Mouse (Mus musculus) heart, embryonic 16.5 days (tissue): ENCODE results near the gene Plekha7. TPM values are rescaled to one million over a fixed set of nuclear protein-coding genes. Genes with fewer than 3 reads are reported as not detected.
A peak's percentile ranks its signal among the peaks of the same experiment; 100 is the strongest.

Source experiments
- ATAC-seq: fragments of 200-750 bp; cut with Nextera tagmentation; replicated peaks from 2 replicates; pipeline ENCODE4 v1.8.0; 2017; ENCODE audit warnings: moderate number of reproducible peaks; ENCODE audit not compliant: insufficient read depth, low FRiP score; ENCODE audit errors: extremely low read depth
- H3K27ac ChIP-seq: fragments of 300-500 bp; sonication (generic); 2 replicates; pipeline ENCODE4 v1.5.1; 2014; ENCODE audit warnings: mild to moderate bottlenecking, low read length, control low read depth, moderate library complexity
- H3K27me3 ChIP-seq: fragments of 300-500 bp; sonication (generic); 2 replicates; pipeline ENCODE4 v1.6.1; 2014; ENCODE audit warnings: low read length, mixed read lengths; ENCODE audit not compliant: control insufficient read depth, insufficient read depth
- H3K36me3 ChIP-seq: fragments of 300-500 bp; sonication (generic); 2 replicates; pipeline ENCODE4 v1.6.1; 2014; ENCODE audit not compliant: control insufficient read depth, insufficient read depth
- H3K4me1 ChIP-seq: fragments of 300-500 bp; sonication (generic); 2 replicates; pipeline ENCODE4 v1.6.1; 2014; ENCODE audit warnings: low read length, mixed read lengths; ENCODE audit not compliant: control insufficient read depth, insufficient read depth
- H3K4me2 ChIP-seq: fragments of 300-500 bp; sonication (generic); 2 replicates; pipeline ENCODE4 v1.6.1; 2014; ENCODE audit warnings: low read depth, mild to moderate bottlenecking, control low read depth, low read length
- H3K4me3 ChIP-seq: fragments of 300-500 bp; sonication (generic); 2 replicates; pipeline ENCODE4 v1.5.1; 2014; ENCODE audit warnings: mild to moderate bottlenecking, control low read depth, low read length
- H3K9ac ChIP-seq: fragments of 300-500 bp; sonication (generic); 2 replicates; pipeline ENCODE4 v1.6.1; 2014; ENCODE audit warnings: low read length, control low read depth
- H3K9me3 ChIP-seq: fragments of 300-500 bp; sonication (generic); replicated peaks from 2 replicates; pipeline ENCODE4 v1.6.1; 2016; ENCODE audit warnings: low read length; ENCODE audit not compliant: control insufficient read depth
- WGBS: fragments of 180-500 bp; shearing (Covaris S2); extraction: QIAGEN DNeasy Blood & Tissue Kit; methylation state at CpG from one replicate; pipeline ENCODE4 v1.1.7; 2014; 5-methylcytosine and 5-hydroxymethylcytosine counted together
- polyA plus RNA-seq: library from polyadenylated mRNA; unstranded; fragments of >200 nt; fragmentation: Nextera tagmentation; extraction: Ambion mirVana; gene quantifications from 2 replicates; pipeline ENCODE4 v1.2.1, GENCODE M21; 2015

The Plekha7 gene
- polyA plus RNA-seq, 1 experiment from 2014 or later: 44.5 TPM

DNA sequence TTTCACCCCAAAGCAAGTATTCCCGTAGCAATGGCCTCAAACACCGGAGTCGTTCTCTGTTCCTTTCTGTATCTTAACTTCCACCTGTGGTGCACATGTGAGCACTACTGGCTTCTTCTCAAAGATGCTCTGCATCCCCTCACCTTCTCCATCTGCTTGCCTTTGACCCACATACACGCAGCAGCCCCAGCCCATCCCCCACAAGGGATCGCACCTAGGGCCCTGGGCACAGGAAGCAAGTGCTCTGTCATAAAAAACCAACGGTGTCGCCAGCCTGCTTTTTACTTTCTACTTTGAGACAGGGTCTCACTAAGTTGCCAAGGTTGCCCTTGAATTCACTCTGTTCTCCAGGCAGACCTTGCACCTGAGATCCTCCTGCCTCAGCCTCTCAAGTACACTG lies 113.2 kb downstream of the Plekha7 start:
- Histone ChIP-seq H3K9me3 (no peaks in the 10 kb centered on the region), H3K4me2 (no peak overlapping the region), H3K27ac (peak overlapping the region; percentile 59), H3K4me3 (no peak overlapping the region), H3K36me3 (no peaks in the 10 kb centered on the region), H3K9ac (no peak overlapping the region), H3K4me1 (peaks cover 92% of the 10 kb centered on the region), H3K27me3 (no peaks in the 10 kb centered on the region)
- 76% methylated on average over 7 of the region's 7 CpGs for WGBS
- ATAC-seq: no peak

DNA sequence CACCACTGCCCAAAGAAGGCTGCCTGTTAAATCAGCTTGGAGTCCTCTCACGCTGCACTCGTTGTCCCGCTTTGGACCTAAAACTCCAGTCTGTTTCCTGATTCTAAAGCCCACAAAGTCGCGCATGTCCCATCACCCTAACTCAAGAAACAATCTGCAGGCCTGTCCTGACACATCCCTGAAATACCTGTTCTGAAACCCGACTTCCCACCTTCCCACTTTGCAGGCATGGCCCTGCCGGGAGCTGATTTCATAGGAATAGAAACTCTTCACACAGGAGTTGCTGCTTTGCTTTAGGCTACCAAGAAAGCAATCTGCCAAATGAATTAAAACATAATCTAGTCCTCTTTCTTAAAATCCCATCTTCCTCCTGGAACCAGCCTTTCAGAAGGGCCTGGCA lies 115.2 kb downstream of the Plekha7 start:
- no peaks in the 10 kb centered on the region for H3K27me3 ChIP-seq
- no peak overlapping the region for H3K4me2 ChIP-seq
- H3K4me1 ChIP-seq: peaks cover 90% of the 10 kb centered on the region
- no peak overlapping the region for H3K4me3 ChIP-seq
- 0 out of 2 replicates have a peak, but pooled peaks cover 2% of the 10 kb centered on the region for H3K36me3 ChIP-seq
- ATAC-seq: no peak
- 70% methylated on average over 7 of the region's 7 CpGs for WGBS
- H3K9me3 ChIP-seq: no peaks in the 10 kb centered on the region
- peak overlapping the region; percentile 38 for H3K9ac ChIP-seq
- peak overlapping the region; percentile 85 for H3K27ac ChIP-seq

DNA sequence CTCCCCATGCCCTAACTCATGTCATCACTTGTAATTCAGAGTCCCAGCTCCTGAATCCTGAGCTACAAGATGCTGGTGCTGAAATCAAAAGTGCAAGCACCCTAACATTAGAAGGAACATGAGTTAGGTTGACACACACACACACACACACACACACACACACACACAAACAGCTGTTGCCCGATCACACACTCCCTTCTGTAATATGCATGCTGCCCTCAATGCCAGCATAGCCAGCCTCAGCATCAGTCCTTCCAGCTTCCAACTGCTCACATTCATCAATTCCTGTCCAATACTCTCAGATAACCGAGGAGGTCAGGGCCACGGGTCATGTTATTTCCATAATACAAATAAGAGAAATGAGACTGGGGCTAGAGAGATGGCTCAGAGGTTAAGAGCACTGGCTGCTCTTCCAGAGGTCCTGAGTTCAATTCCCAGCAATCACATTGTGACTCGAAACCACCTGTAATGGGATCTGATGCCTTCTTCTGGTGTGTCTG lies 116.0 kb downstream of the Plekha7 start:
- Histone ChIP-seq H3K9ac (no peak overlapping the region; the same call in 1 of the 2 replicates), H3K9me3 (no peaks in the 10 kb centered on the region), H3K4me3 (no peak overlapping the region), H3K27ac (peak overlapping the region; percentile 90), H3K27me3 (no peaks in the 10 kb centered on the region), H3K4me2 (no peak overlapping the region), H3K4me1 (peaks cover 89% of the 10 kb centered on the region), H3K36me3 (0 out of 2 replicates have a peak, but pooled peaks cover 4% of the 10 kb centered on the region)
- ATAC-seq: no peak
- 53% methylated on average over 4 of the region's 4 CpGs for WGBS

DNA sequence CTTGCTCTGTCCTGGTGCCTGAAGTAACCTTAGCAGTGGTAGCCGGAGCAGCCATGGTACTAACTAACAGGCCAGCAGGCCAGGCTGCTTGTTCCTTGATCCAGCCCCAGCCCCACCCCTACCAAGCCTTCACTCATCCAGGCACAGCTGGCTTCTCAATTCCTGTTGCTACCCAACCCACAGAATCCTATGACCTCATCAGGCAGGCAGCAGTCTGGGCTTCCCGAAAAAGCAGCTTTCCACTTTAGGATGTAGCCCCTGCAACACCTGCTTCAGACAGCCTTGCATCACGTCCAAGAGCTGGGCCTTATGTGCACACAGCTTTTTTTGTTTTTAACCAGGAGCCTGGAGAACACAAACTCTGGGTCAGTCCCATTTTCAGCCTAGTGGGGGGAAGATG lies 117.0 kb downstream of the Plekha7 start:
- WGBS: 15% methylated on average over 3 of the region's 3 CpGs
- Histone ChIP-seq H3K27me3 (no peaks in the 10 kb centered on the region), H3K4me3 (no peak overlapping the region), H3K4me1 (peaks cover 89% of the 10 kb centered on the region), H3K27ac (peak overlapping the region; percentile 90), H3K4me2 (peak overlapping the region; percentile 34; the same call in 1 of the 2 replicates), H3K36me3 (0 out of 2 replicates have a peak, but pooled peaks cover 4% of the 10 kb centered on the region), H3K9ac (peak overlapping the region; percentile 30), H3K9me3 (no peaks in the 10 kb centered on the region)
- ATAC-seq: peak; percentile 75

DNA sequence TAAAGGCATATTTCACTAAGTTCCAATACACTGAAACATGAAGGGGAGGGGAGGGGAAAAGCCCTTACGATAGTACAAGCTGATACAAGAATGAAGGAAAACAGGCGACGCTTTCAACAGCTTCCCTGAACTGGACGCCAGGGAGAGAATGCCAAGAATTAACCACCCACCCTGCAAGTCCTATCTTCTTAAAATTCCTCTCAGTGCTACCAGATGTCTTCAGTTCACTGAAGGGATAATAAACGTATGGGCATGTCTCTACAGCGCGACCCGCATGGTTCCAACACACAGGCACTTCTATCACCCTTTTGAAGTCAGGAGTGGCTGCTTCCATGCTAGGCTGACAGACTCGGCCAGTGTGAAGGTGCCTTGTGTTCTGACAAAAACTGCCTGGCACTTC lies 118.5 kb downstream of the Plekha7 start:
- peaks cover 89% of the 10 kb centered on the region for H3K4me1 ChIP-seq
- peak; percentile 30 for ATAC-seq
- 16% methylated on average over 9 of the region's 9 CpGs for WGBS
- no peaks in the 10 kb centered on the region for H3K9me3 ChIP-seq
- H3K9ac ChIP-seq: peak overlapping the region; percentile 26; the same call in 1 of the 2 replicates
- peak overlapping the region; percentile 26; the same call in 1 of the 2 replicates for H3K4me2 ChIP-seq
- H3K27me3 ChIP-seq: no peaks in the 10 kb centered on the region
- peak overlapping the region; percentile 76 for H3K27ac ChIP-seq
- H3K36me3 ChIP-seq: 0 out of 2 replicates have a peak, but pooled peaks cover 4% of the 10 kb centered on the region
- H3K4me3 ChIP-seq: no peak overlapping the region

DNA sequence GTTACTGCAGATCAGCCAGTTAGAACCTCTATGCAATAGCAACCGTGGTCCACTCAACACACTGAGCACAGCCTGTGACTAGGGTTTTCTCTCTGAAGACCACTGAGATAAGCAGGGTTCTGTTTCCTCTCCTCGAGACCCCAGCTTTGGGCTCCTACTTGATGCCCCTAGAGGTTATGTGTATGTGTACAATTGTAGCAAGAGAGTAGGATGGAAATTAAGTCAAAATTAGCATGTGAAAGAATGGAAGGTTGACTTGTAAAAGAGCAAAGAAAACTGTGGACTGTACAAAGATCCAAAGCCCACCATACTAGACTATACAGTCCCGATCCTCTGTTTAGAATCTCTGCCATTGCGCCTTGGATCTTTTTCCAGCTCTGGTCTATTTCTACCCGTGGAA lies 119.8 kb downstream of the Plekha7 start:
- no peak overlapping the region for H3K4me2 ChIP-seq
- no peak for ATAC-seq
- peaks cover 90% of the 10 kb centered on the region for H3K4me1 ChIP-seq
- 79% methylated on average over 5 of the region's 5 CpGs for WGBS
- 0 out of 2 replicates have a peak, but pooled peaks cover 4% of the 10 kb centered on the region for H3K36me3 ChIP-seq
- no peaks in the 10 kb centered on the region for H3K9me3 ChIP-seq
- H3K27ac ChIP-seq: no peak overlapping the region; the same call in 1 of the 2 replicates
- no peak overlapping the region for H3K9ac ChIP-seq
- no peaks in the 10 kb centered on the region for H3K27me3 ChIP-seq
- no peak overlapping the region for H3K4me3 ChIP-seq

DNA sequence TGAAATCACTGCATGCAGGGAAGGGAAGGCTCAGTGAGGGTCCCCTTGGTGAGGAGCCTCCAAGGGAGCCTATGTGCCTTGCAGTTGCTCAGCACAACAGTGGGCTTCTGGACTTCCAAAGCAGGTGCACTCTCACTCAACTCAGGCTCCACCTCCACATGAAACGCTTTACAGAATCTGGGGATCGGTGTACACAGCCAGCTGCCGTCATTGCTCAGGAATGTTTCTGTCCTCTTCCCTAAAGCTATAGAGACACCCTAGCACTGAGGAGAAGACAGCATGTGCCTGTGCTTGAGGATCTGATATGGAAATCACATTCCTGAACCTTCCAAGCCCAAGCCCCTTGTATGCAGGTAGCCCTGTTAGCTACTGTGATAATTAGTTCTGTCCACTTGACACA lies 120.7 kb downstream of the Plekha7 start:
- H3K27ac ChIP-seq: peak overlapping the region; percentile 65
- no peaks in the 10 kb centered on the region for H3K9me3 ChIP-seq
- no peak overlapping the region for H3K4me3 ChIP-seq
- H3K9ac ChIP-seq: no peak overlapping the region; the same call in 1 of the 2 replicates
- 0 out of 2 replicates have a peak, but pooled peaks cover 4% of the 10 kb centered on the region for H3K36me3 ChIP-seq
- peaks cover 87% of the 10 kb centered on the region for H3K4me1 ChIP-seq
- ATAC-seq: no peak
- no peaks in the 10 kb centered on the region for H3K27me3 ChIP-seq
- H3K4me2 ChIP-seq: no peak overlapping the region
- WGBS: 47% methylated on average over 3 of the region's 3 CpGs

DNA sequence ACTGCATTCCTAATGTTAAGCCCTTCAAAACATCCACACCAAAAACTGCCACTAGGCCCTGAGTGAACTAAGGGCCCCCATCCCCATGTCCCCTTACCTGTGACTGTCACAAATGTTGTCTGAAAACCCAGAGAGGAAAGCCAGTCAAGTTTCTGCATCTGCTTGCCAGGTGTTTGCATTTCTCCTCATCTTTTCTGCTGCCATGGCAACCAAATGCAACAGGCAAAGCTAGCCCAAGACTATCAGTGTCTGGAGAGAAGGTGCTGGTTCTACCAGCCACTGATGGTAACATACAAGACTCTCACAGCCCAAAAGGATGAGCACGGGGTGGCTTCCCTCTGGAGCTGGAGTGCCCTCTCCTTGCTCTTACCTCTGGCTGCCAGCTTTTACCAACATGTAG lies 121.3 kb downstream of the Plekha7 start:
- Histone ChIP-seq H3K27me3 (no peaks in the 10 kb centered on the region), H3K4me2 (peak overlapping the region; percentile 9; the same call in 1 of the 2 replicates), H3K36me3 (0 out of 2 replicates have a peak, but pooled peaks cover 4% of the 10 kb centered on the region), H3K4me1 (peaks cover 87% of the 10 kb centered on the region), H3K4me3 (no peak overlapping the region), H3K9me3 (no peaks in the 10 kb centered on the region), H3K27ac (peak overlapping the region; percentile 65), H3K9ac (no peak overlapping the region)
- 78% methylated on average over 1 of the region's 1 CpGs for WGBS
- ATAC-seq: no peak

DNA sequence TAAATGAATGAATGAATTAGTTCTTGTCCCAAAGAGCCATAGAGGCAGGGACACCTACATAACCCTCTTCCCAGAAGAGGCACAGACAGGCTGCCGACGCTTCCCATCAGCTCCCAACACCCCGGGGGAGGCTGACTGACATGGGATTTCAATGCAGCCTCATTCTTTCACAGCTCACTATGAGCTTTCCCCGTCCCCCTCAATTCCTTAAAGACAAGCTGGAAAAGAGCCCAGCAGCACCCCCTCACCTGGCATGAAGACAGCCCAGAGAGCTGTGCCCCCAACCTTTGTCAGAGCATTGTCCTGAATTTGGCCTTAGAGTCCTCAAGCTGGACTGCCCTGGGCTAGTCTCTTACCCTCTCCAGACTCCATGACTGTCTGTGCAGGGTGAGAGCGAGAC lies 122.0 kb downstream of the Plekha7 start:
- Histone ChIP-seq H3K4me1 (peaks cover 87% of the 10 kb centered on the region), H3K27me3 (no peaks in the 10 kb centered on the region), H3K9me3 (no peaks in the 10 kb centered on the region), H3K27ac (peak overlapping the region; percentile 65), H3K9ac (peak overlapping the region; percentile 15), H3K4me3 (no peak overlapping the region), H3K4me2 (peak overlapping the region; percentile 9; the same call in 1 of the 2 replicates), H3K36me3 (0 out of 2 replicates have a peak, but pooled peaks cover 4% of the 10 kb centered on the region)
- WGBS: 57% methylated on average over 5 of the region's 5 CpGs
- no peak for ATAC-seq
